Mouse (Mus musculus): ENCODE results near the gene Zfp800.

DNA sequence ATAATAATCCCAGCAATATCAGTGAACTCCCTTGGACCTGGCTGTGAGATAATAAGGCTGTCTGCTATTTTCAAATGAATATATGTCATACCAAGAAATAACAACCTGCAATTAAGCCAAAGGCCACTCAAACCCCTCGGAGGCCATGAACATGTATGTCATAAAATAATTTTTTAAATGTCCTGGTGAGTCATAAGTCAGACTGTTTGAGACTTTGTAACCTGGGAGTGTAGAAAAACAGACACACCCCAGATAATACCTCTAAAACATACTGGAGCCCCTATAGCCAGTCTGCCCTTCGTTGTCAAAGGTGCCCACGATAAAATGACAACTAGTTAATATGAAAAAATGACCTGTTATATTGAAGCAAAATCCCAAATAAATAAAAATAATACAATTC, 8.8 kb downstream of the Zfp800 start:
- no peak for TF ChIP-seq ZC3H11A (IDR thresholded peaks at IDR 0.05; ENCODE audit: borderline replicate concordance, low read depth, low read length)
- no peak for TF ChIP-seq CHD2 (IDR thresholded peaks at IDR 0.05; ENCODE audit: low read depth, low read length)
